Mouse (Mus musculus) lung, postnatal 0 days (tissue): ENCODE results near the gene Edn2.

ENCODE experiments used
- CTCF ChIP-seq: IDR thresholded peaks from 2 replicates; pipeline ENCODE4 v1.5.1; 2016; ENCODE audit warnings: antibody characterized with exemption, mild to moderate bottlenecking
- EP300 ChIP-seq: IDR thresholded peaks from 2 replicates; pipeline ENCODE4 v1.6.1; 2016; ENCODE audit warnings: antibody characterized with exemption, mild to moderate bottlenecking, control low read depth

DNA sequence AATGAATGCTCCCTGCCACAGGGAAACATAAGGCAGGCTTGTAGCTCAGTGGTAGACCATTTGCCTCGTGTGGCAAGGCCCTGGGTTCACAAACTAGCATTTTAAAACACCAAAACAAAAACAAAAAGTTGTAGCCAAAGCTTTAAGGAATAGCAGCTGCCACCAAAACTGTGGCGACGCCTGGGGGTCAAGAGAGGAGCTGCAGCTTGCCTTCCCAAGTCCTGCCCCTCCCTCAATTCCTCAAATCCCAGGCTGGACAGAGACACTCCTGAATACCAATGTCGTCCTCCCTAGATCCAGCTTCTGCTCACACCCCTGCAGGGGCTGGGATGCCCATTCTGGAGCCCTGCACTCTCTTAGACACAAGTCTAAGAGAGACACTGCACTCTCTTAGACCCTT, 25.9 kb downstream of the Edn2 start:
- peak; percentile 69 for TF ChIP-seq CTCF
- no peak for TF ChIP-seq EP300
